Mouse (Mus musculus) forebrain, postnatal 0 days (tissue): ENCODE measurements at regions not wholly inside any gene's neighbourhood (a gene's known extent, or its start where the extent isn't known, plus 50 kb on each side); places are given as distances from the start of the nearest gene placed in this dataset.

Experiments
- ATAC-seq: fragments of 200-750 bp; cut with Nextera tagmentation; 2 replicates; pipeline ENCODE4 v1.8.0; 2017; ENCODE audit warnings: mild to moderate bottlenecking, moderate library complexity
- DNase-seq: peaks from one replicate; pipeline ENCODE4 v3.0.0-alpha.2; 2015
- H3K27ac ChIP-seq: fragments of 300-500 bp; sonication (generic); 2 replicates; pipeline ENCODE4 v1.5.1; 2014; ENCODE audit warnings: low read depth, mild to moderate bottlenecking, antibody characterized with exemption, low read length, moderate library complexity, mixed read lengths
- H3K27me3 ChIP-seq: fragments of 300-500 bp; sonication (generic); 2 replicates; pipeline ENCODE4 v1.6.1; 2014; ENCODE audit warnings: mild to moderate bottlenecking, low read length, mixed read lengths; ENCODE audit not compliant: insufficient read depth
- H3K36me3 ChIP-seq: fragments of 300-500 bp; sonication (generic); 2 replicates; pipeline ENCODE4 v1.6.1; 2014; ENCODE audit warnings: mild to moderate bottlenecking, moderate library complexity; ENCODE audit not compliant: insufficient read depth
- H3K4me1 ChIP-seq: fragments of 300-500 bp; sonication (generic); 2 replicates; pipeline ENCODE4 v1.6.1; 2014; ENCODE audit warnings: antibody characterized with exemption; ENCODE audit not compliant: insufficient read depth
- H3K4me2 ChIP-seq: fragments of 300-500 bp; sonication (generic); 2 replicates; pipeline ENCODE4 v1.6.1; 2014; ENCODE audit warnings: low read depth, mild to moderate bottlenecking, moderate library complexity
- H3K4me3 ChIP-seq: fragments of 300-500 bp; sonication (generic); 2 replicates; pipeline ENCODE4 v1.5.1; 2014; ENCODE audit warnings: low read depth, low read length, mixed read lengths
- H3K9ac ChIP-seq: fragments of 300-500 bp; sonication (generic); 2 replicates; pipeline ENCODE4 v1.6.1; 2014; ENCODE audit warnings: mild to moderate bottlenecking
- H3K9me3 ChIP-seq: fragments of 300-500 bp; sonication (generic); 2 replicates; pipeline ENCODE4 v1.6.1; 2016; ENCODE audit warnings: low read length
- CTCF ChIP-seq: sonication (generic); IDR thresholded peaks from 2 replicates; pipeline ENCODE4 v1.5.1; 2016; ENCODE audit warnings: antibody characterized with exemption, control low read depth, low read depth
- WGBS: fragments of 180-500 bp; shearing (Covaris S2); extraction: QIAGEN DNeasy Blood & Tissue Kit; methylation state at CpG from one replicate; pipeline ENCODE4 v1.1.7; 2014; 5-methylcytosine and 5-hydroxymethylcytosine counted together

DNA sequence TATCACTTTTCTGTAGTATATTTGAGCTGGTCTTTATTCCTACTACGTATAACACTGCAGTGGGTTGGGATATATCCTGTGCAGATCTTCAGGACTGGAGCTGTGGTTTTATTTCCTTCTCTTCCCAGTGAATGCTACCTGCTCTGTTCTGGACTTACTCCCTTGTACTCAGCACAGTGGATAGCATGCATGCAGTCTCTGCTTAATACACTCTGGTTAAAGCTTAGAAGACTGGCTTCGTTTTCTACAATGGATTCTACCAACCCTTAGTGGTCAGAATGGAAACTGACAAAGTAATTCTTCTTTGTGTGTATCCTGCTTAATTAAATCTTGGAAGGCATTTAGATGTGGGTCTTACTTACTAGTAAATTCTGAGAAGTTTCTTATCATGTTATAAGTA, 292.3 kb downstream of the 1700017N19Rik start:
- DNase-seq (no peak), ATAC-seq (no peak)
- no peak overlapping the region for H3K9ac ChIP-seq
- H3K4me1 ChIP-seq, result no peaks in the 10 kb centered on the region
- no peak overlapping the region for H3K4me2 ChIP-seq
- H3K9me3 ChIP-seq, result no peaks in the 10 kb centered on the region
- no peak overlapping the region for H3K27ac ChIP-seq
- TF ChIP-seq CTCF, result no peak
- 42% methylated on average over 2 of the region's 2 CpGs for WGBS
- no peaks in the 10 kb centered on the region for H3K27me3 ChIP-seq
- H3K36me3 ChIP-seq, result no peaks in the 10 kb centered on the region
- H3K4me3 ChIP-seq, result no peak overlapping the region

DNA sequence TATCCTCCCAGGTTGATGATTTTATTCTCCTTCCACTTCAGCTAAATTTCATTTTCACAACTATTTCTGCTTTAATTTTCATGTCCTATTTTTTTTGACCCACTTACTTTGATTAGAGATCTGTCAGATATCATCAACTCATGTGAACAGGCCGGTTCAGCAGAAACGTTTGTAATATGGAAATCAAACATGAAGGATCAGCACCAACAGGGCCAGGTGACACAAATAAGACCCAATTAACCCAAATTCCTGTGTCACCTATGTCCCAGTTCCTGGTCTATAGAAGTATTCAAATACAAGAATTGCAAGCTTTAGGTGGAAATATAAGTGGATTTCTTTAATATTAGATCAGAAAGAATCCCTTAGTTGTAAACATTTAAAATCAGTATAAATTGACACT, 332.7 kb downstream of the 1700017N19Rik start:
- no peak overlapping the region for H3K4me2 ChIP-seq
- ATAC-seq (no peak), DNase-seq (no peak)
- H3K27me3 ChIP-seq, result no peaks in the 10 kb centered on the region
- H3K9me3 ChIP-seq, result no peaks in the 10 kb centered on the region
- H3K4me1 ChIP-seq, result no peaks in the 10 kb centered on the region
- WGBS, result 78% methylated on average over 2 of the region's 2 CpGs
- H3K4me3 ChIP-seq, result no peak overlapping the region
- no peaks in the 10 kb centered on the region for H3K36me3 ChIP-seq
- H3K9ac ChIP-seq, result no peak overlapping the region
- no peak for TF ChIP-seq CTCF
- no peak overlapping the region for H3K27ac ChIP-seq

DNA sequence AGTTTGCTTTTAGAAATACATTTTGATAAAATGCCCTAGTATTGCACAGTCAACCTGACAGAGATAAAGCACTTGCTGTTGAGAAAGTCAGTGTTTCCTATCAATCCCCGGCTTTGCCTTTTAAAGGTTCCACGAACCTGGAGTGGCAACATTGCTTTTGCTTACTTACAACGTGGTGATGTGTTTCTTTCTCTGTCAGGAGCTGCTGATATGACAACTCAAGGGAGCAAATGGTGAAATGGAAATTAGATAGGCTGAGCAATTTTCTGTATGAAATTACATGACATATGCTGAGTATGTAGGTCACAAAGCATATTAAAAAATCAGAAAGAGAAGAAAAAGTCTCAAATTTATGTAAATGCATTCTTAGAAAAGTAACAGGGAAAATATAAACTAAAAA, 336.8 kb downstream of the 1700017N19Rik start:
- WGBS, result 36% methylated on average over 3 of the region's 3 CpGs
- Histone ChIP-seq H3K36me3 (no peaks in the 10 kb centered on the region), H3K4me2 (no peak overlapping the region), H3K4me3 (no peak overlapping the region), H3K4me1 (no peaks in the 10 kb centered on the region), H3K27me3 (no peaks in the 10 kb centered on the region), H3K9me3 (no peaks in the 10 kb centered on the region), H3K9ac (no peak overlapping the region), H3K27ac (no peak overlapping the region)
- peak; percentile 61; the same call in 1 of the 2 replicates for ATAC-seq
- TF ChIP-seq CTCF, result no peak
- peak; percentile 14 for DNase-seq

DNA sequence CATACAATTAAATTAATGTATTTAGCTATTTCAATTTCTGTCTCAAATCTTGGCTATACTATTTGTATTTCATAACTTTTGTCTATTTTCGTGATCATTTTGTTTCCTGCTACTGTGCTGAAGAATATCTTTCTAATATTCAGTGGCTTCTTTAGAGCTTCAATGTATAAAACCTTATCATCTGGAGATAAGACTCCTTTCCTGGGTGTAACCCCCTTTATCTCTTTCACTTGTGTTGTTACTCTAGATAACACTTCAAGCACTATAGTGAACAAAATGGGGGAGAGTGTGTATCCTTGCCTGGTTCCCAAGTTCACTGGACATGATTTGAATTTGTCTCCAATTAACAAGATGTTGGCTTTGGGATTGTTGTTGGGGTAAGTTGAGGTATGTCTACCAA, 341.5 kb downstream of the 1700017N19Rik start:
- 88% methylated on average over 1 of the region's 1 CpGs for WGBS
- no peak for ATAC-seq

DNA sequence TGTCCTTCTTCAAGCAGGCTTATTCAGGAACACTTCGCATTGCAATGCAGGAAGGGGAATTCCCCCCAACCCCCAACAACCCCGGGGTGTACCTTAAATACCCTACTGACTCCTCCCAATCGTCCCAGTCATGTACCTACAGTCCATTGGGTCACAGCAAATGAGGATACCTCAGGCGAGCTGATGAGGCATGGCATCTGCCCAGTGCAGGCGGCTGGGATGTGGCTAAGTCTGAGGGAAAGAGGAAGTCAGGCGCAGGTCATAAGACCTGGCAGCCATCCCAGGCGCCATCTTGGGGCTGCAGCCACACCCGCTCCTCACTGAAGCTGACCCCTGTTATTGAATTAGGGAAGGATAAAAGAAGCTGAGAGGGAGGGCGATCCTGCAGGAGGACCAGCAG, 368.1 kb downstream of the 1700017N19Rik start:
- Histone ChIP-seq H3K9me3 (no peaks in the 10 kb centered on the region), H3K9ac (no peak overlapping the region), H3K27ac (no peak overlapping the region), H3K4me3 (no peak overlapping the region), H3K36me3 (no peaks in the 10 kb centered on the region), H3K4me1 (no peaks in the 10 kb centered on the region), H3K4me2 (no peak overlapping the region), H3K27me3 (no peaks in the 10 kb centered on the region)
- DNase-seq, result no peak
- TF ChIP-seq CTCF, result no peak
- WGBS, result 87% methylated on average over 9 of the region's 9 CpGs
- no peak for ATAC-seq

More for the DNA sequence above, 341.5 kb downstream of the 1700017N19Rik start:
- Histone ChIP-seq H3K4me1 (no peaks in the 10 kb centered on the region), H3K9me3 (no peaks in the 10 kb centered on the region), H3K27me3 (no peaks in the 10 kb centered on the region), H3K4me2 (no peak overlapping the region), H3K36me3 (no peaks in the 10 kb centered on the region), H3K4me3 (no peak overlapping the region), H3K9ac (no peak overlapping the region), H3K27ac (no peak overlapping the region)
- DNase-seq, result no peak
- no peak for TF ChIP-seq CTCF

DNA sequence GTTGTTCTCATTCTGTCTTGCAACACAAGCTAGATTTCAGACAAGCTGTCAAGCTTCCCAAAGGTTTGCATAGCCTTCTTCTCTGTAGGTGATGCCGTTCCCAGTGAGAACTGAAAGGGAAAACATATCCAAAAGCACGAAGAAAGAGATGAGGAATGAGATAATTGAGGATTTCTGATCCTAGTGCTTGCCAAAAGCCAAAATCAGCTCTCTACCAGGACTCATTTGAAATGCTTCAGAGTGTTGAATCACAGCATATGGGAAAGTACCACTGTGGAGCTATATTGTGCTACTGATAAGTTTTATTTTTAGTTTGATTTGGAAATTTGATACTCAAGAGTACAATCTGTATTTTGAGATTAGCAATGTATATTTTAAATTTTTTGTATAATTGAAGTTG, 413.2 kb downstream of the 1700017N19Rik start:
- Histone ChIP-seq H3K36me3 (no peaks in the 10 kb centered on the region), H3K27ac (no peak overlapping the region), H3K4me2 (no peak overlapping the region), H3K9ac (no peak overlapping the region), H3K27me3 (no peaks in the 10 kb centered on the region), H3K4me1 (no peaks in the 10 kb centered on the region), H3K9me3 (no peaks in the 10 kb centered on the region), H3K4me3 (no peak overlapping the region)
- WGBS, result 37% methylated on average over 2 of the region's 2 CpGs
- no peak for TF ChIP-seq CTCF
- ATAC-seq (peak; percentile 75), DNase-seq (peak; percentile 37)

DNA sequence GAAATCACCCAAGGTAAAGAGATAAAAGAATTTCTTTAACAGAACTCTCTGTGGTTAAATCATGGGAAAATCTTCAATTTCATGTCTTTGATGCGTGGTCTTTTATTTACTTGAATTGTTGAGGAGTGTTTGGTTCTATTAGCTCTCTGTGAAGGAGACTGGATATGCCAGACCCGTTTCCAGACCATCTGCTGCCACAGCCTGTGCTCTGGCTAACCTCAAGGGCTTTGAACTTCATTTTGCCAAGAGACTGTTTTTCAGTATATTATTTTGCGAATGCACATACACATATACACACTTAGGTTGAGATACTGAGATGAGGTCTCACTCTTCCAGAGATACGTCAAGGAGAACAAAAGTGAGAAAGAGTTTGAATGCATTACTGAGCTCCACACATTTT, 414.4 kb downstream of the 1700017N19Rik start:
- H3K9me3 ChIP-seq, result no peaks in the 10 kb centered on the region
- 56% methylated on average over 4 of the region's 4 CpGs for WGBS
- H3K27me3 ChIP-seq, result no peaks in the 10 kb centered on the region
- H3K9ac ChIP-seq, result no peak overlapping the region
- H3K4me3 ChIP-seq, result no peak overlapping the region
- no peak overlapping the region for H3K27ac ChIP-seq
- DNase-seq (peak; percentile 26), ATAC-seq (peak; percentile 69; the same call in 1 of the 2 replicates)
- no peaks in the 10 kb centered on the region for H3K4me1 ChIP-seq
- no peak for TF ChIP-seq CTCF
- no peaks in the 10 kb centered on the region for H3K36me3 ChIP-seq
- H3K4me2 ChIP-seq, result no peak overlapping the region

DNA sequence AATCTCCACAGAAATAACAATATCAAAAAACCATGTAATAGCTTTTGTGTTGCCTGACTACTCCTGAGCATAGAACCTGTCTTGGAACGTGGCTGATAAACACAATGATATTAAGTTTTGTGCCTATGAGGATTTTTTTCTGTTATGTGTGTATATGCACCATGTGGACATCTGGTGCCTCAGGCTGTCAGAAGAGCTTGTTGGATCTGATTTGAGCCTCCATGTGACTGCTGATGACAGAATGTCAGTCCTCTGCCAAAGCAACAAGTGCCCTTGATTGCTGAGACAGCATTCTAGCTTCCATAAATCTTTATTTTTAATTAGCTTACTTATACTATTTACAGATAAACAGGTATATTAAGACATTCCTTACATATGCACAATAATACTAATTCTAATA, 425.1 kb downstream of the 1700017N19Rik start:
- ATAC-seq, result peak; percentile 55; the same call in 1 of the 2 replicates
- H3K4me2 ChIP-seq, result no peak overlapping the region
- no peaks in the 10 kb centered on the region for H3K27me3 ChIP-seq
- no peaks in the 10 kb centered on the region for H3K36me3 ChIP-seq
- TF ChIP-seq CTCF, result no peak
- H3K4me1 ChIP-seq, result no peaks in the 10 kb centered on the region
- no peak overlapping the region for H3K9ac ChIP-seq
- DNase-seq, result peak; percentile 66
- H3K27ac ChIP-seq, result no peak overlapping the region
- WGBS, result 69% methylated on average over 1 of the region's 1 CpGs
- H3K4me3 ChIP-seq, result no peak overlapping the region
- H3K9me3 ChIP-seq, result no peaks in the 10 kb centered on the region
